Mouse (Mus musculus): ENCODE results near the gene Lsg1. TPM values are rescaled to one million over a fixed set of nuclear protein-coding genes. Genes with fewer than 3 reads are reported as not detected.

The Lsg1 gene
- total and polyA plus RNA-seq, 3 experiments: 58.8 to 84.4 TPM; not detected in 1

- TF ChIP-seq MEF2A (IDR thresholded peaks at IDR 0.05; ENCODE audit: extremely low read depth, insufficient replicate concordance, low read depth, low read length, poor library complexity, severe bottlenecking) (no peak), CTCF (IDR thresholded peaks at IDR 0.05 in 2 of 3, conservative IDR thresholded peaks at IDR 0.05 in 1 of 3; ENCODE audit: control insufficient read depth in 1 of 3, insufficient read depth in 1 of 3, low read depth in 2 of 3, low read length in 3 of 3, poor library complexity in 1 of 3, severe bottlenecking in 1 of 3) (no peak), ZKSCAN1 (IDR thresholded peaks at IDR 0.05; ENCODE audit: low read depth, low read length) (no peak), SIN3A (IDR thresholded peaks at IDR 0.05; ENCODE audit: low read length) (no peak), GABPA (IDR thresholded peaks at IDR 0.05; ENCODE audit: low read depth, low read length) (no peak), MXI1 (IDR thresholded peaks at IDR 0.05; ENCODE audit: low read depth, low read length) (no peak), TBP (IDR thresholded peaks at IDR 0.05; ENCODE audit: low read depth, low read length) (no peak), USF2 (IDR thresholded peaks at IDR 0.05; ENCODE audit: borderline replicate concordance in 1 of 2, insufficient read depth in 1 of 2, low read depth in 1 of 2, low read length in 2 of 2) (no peak), TCF12 (IDR thresholded peaks at IDR 0.05; ENCODE audit: low read depth, low read length) (peak; percentile 60), HCFC1 (IDR thresholded peaks at IDR 0.05; ENCODE audit: low read depth, low read length) (no peak), BHLHE40 (IDR thresholded peaks at IDR 0.05; ENCODE audit: borderline replicate concordance, low read depth, low read length) (no peak), MAZ (IDR thresholded peaks at IDR 0.05; ENCODE audit: low read depth, low read length) (no peak), NELFE (IDR thresholded peaks at IDR 0.05; ENCODE audit: low read depth, low read length) (no peak), RCOR1 (IDR thresholded peaks at IDR 0.05; ENCODE audit: low read depth, low read length) (no peak), POLR2A (IDR thresholded peaks at IDR 0.05; ENCODE audit: control insufficient read depth in 1 of 2, insufficient read depth in 1 of 2, low read depth in 1 of 2, low read length in 2 of 2, poor library complexity in 1 of 2) (no peak), MAFK (IDR thresholded peaks at IDR 0.05; ENCODE audit: borderline replicate concordance, low read depth, low read length) (no peak), MAX (IDR thresholded peaks at IDR 0.05; ENCODE audit: low read length) (no peak), POLR2AphosphoS2 (IDR thresholded peaks at IDR 0.05; ENCODE audit: low read length) (no peak)
Measured at GRCm38 (mm10) chr16:30565631-30566030, 21.8 kb downstream of the Lsg1 start (continued).

- Histone ChIP-seq H3K9me3 (replicated peaks; ENCODE audit: insufficient read depth, low read length) (no peaks in the 10 kb centered on the region), H3K79me2 (ENCODE audit: control insufficient read depth, insufficient read depth, low read length, poor library complexity) (no peaks in the 10 kb centered on the region)
Measured at GRCm38 (mm10) chr16:30560601-30561000, 26.8 kb downstream of the Lsg1 start.

More at GRCm38 (mm10) chr16:30560601-30561000, 26.8 kb downstream of the Lsg1 start:
- H3K27me3 ChIP-seq (ENCODE audit: control insufficient read depth in 1 of 2, insufficient read depth in 2 of 2, low read length in 2 of 2): no peaks in the 10 kb centered on the region
- DNase-seq (ENCODE audit: low read depth, low spot score): no peak
- H3K4me1 ChIP-seq (ENCODE audit: control insufficient read depth in 1 of 2, insufficient read depth in 2 of 2, low read length in 2 of 2): peaks cover 0 to under 1% of the 10 kb centered on the region in 2 experiments; a peak in 2 of 4 replicates
- H3K4me3 ChIP-seq (ENCODE audit: control insufficient read depth in 1 of 2, insufficient read depth in 1 of 2, low read depth in 2 of 2, low read length in 2 of 2): no peak overlapping the region
- no peak overlapping the region for H3K9ac ChIP-seq (ENCODE audit: control insufficient read depth, low read depth, low read length, poor library complexity, severe bottlenecking)
- H3K27ac ChIP-seq (ENCODE audit: control insufficient read depth, low read depth, low read length): no peak overlapping the region
- TF ChIP-seq RAD21 (IDR thresholded peaks at IDR 0.05; ENCODE audit: low read depth, low read length): no peak
- H3K36me3 ChIP-seq (ENCODE audit: control insufficient read depth in 1 of 2, insufficient read depth in 2 of 2, low read length in 2 of 2): peaks cover 2 to 29% of the 10 kb centered on the region in 2 experiments; a peak in 3 of 4 replicates
